Mouse (Mus musculus) large intestine, adult 2 months (tissue): ENCODE data around the gene Hbb-bt. TPM values are rescaled to one million over a fixed set of nuclear protein-coding genes. Genes with fewer than 3 reads are reported as not detected.
"Not testable (repeated sequence)": the region's sequence is repeated elsewhere in the genome, so short reads cannot be mapped to it uniquely, and the experiment has no call there.

Source experiments
- DNase-seq: peaks from one replicate; pipeline ENCODE4 v3.0.0-alpha.2; 2012; ENCODE audit warnings: low read depth, low spot score
- WGBS: fragments of 180-500 bp; shearing (Covaris S2); methylation state at CpG from one replicate; pipeline ENCODE4 v1.1.7; 2018; 5-methylcytosine and 5-hydroxymethylcytosine counted together
- polyA plus RNA-seq: library from polyadenylated mRNA; depleted of rRNA; stranded (reverse); fragments of >200 nt; gene quantifications from 2 replicates; pipeline ENCODE4 v1.2.3, GENCODE M21; 2012; rRNA removed

Gene Hbb-bt
- polyA plus RNA-seq, result 7.5 and 9.3 TPM in 2 replicates

GRCm38 (mm10) chr7:103813766-103814165 is at the start of gene Hbb-bt:
Gene Hbb-bt, minus strand, starts transcription at chr7:103813996.
- DNase-seq, result no peak
- 77% methylated on average over 3 of the region's 3 CpGs for WGBS

GRCm38 (mm10) chr7:103861531-103861930 is 47.7 kb upstream of the Hbb-bt start:
- WGBS, result 72% methylated on average over 3 of the region's 3 CpGs
- DNase-seq, result no peak

GRCm38 (mm10) chr7:103860855-103861254 is 47.1 kb upstream of the Hbb-bt start:
- 19% methylated on average over 1 of the region's 1 CpGs for WGBS
- DNase-seq, result no peak

- WGBS, result 40% methylated on average over 2 of the region's 2 CpGs
- no peak for DNase-seq
These were observed 45.3 kb upstream of the Hbb-bt start for GRCm38 (mm10) chr7:103859076-103859475.

GRCm38 (mm10) chr7:103854669-103855068 is 40.9 kb upstream of the Hbb-bt start:
- WGBS, result 63% methylated on average over 1 of the region's 1 CpGs
- DNase-seq, result no peak

GRCm38 (mm10) chr7:103853090-103853489 is 39.3 kb upstream of the Hbb-bt start, which contains the start of gene Hbb-y:
Gene Hbb-y, minus strand, starts transcription at chr7:103853216.
- 48% methylated on average over 2 of the region's 2 CpGs for WGBS
- no peak for DNase-seq

GRCm38 (mm10) chr7:103844525-103845325 is 30.9 kb upstream of the Hbb-bt start:
- 47% methylated on average over 2 of the region's 2 CpGs for WGBS
- no peak for DNase-seq

GRCm38 (mm10) chr7:103843034-103843433 is 29.2 kb upstream of the Hbb-bt start, which contains the start of gene Hbb-bh1:
Gene Hbb-bh1, minus strand, starts transcription at chr7:103843164.
- 75% methylated on average over 2 of the region's 2 CpGs for WGBS

GRCm38 (mm10) chr7:103840268-103840667 is 26.5 kb upstream of the Hbb-bt start, which contains the start of gene Hbb-bh2:
Gene Hbb-bh2, minus strand, starts transcription at chr7:103840520.
- 58% methylated on average over 3 of the region's 3 CpGs for WGBS
- DNase-seq, result no peak

More at GRCm38 (mm10) chr7:103843034-103843433, 29.2 kb upstream of the Hbb-bt start, which contains the start of gene Hbb-bh1:
- DNase-seq, result no peak

GRCm38 (mm10) chr7:103827808-103828207 is 14.0 kb upstream of the Hbb-bt start, which contains the start of gene Hbb-bs:
Gene Hbb-bs, minus strand, starts transcription at chr7:103828096.
- DNase-seq, result no peak
- WGBS, result 90% methylated on average over 4 of the region's 4 CpGs

- DNase-seq, result not testable (repeated sequence)
- no CpG with 5 or more reads among the region's 2 CpGs for WGBS
These were observed 13.3 kb upstream of the Hbb-bt start for GRCm38 (mm10) chr7:103827139-103827538.

- WGBS, result 55% methylated on average over 3 of the region's 3 CpGs
- no peak for DNase-seq
These were observed 12.6 kb upstream of the Hbb-bt start for GRCm38 (mm10) chr7:103826255-103826887.

GRCm38 (mm10) chr7:103825536-103826254 is 11.9 kb upstream of the Hbb-bt start:
- DNase-seq, result no peak
- WGBS, result 87% methylated on average over 3 of the region's 3 CpGs

GRCm38 (mm10) chr7:103824597-103824996 is 10.8 kb upstream of the Hbb-bt start:
- no peak for DNase-seq
- WGBS, result 64% methylated on average over 2 of the region's 2 CpGs

GRCm38 (mm10) chr7:103815085-103815484 is 1.3 kb upstream of the Hbb-bt start:
- 75% methylated on average over 1 of the region's 2 CpGs for WGBS
- DNase-seq, result not testable (repeated sequence)

- WGBS, result no CpG with 5 or more reads among the region's 3 CpGs
- DNase-seq, result not testable (repeated sequence)
These were observed 644 bp downstream of the Hbb-bt start for GRCm38 (mm10) chr7:103813152-103813551.

GRCm38 (mm10) chr7:103812174-103812573 is 1.6 kb downstream of the Hbb-bt start:
- 40% methylated on average over 1 of the region's 1 CpGs for WGBS
- no peak for DNase-seq

GRCm38 (mm10) chr7:103811223-103811845 is 2.5 kb downstream of the Hbb-bt start:
- DNase-seq, result no peak
- 93% methylated on average over 1 of the region's 1 CpGs for WGBS

- no peak for DNase-seq
- 59% methylated on average over 3 of the region's 3 CpGs for WGBS
These were observed 3.0 kb downstream of the Hbb-bt start for GRCm38 (mm10) chr7:103810746-103811145.
